Mouse (Mus musculus) forebrain, embryonic 15.5 days (tissue): ENCODE measurements around the gene Sox30. TPM values are rescaled to one million over a fixed set of nuclear protein-coding genes. Genes with fewer than 3 reads are reported as not detected.
A peak's percentile ranks its signal among the peaks of the same experiment; 100 is the strongest.
"Not testable (repeated sequence)": the region's sequence is repeated elsewhere in the genome, so short reads cannot be mapped to it uniquely, and the experiment has no call there.

Experiments used
- ATAC-seq: fragments of 200-750 bp; cut with Nextera tagmentation; replicated peaks from 2 replicates; pipeline ENCODE4 v1.8.0; 2017; ENCODE audit warnings: mild to moderate bottlenecking, moderate TSS enrichment, moderate library complexity
- H3K27ac ChIP-seq: fragments of 300-500 bp; sonication (generic); replicated peaks from 2 replicates; pipeline ENCODE4 v1.5.1; 2015; ENCODE audit warnings: mild to moderate bottlenecking, inconsistent platforms
- H3K27me3 ChIP-seq: fragments of 300-500 bp; sonication (generic); 2 replicates; pipeline ENCODE4 v1.6.1; 2015; ENCODE audit warnings: inconsistent platforms
- H3K36me3 ChIP-seq: fragments of 300-500 bp; sonication (generic); 2 replicates; pipeline ENCODE4 v1.6.1; 2015; ENCODE audit warnings: mild to moderate bottlenecking, inconsistent platforms
- H3K4me1 ChIP-seq: fragments of 300-500 bp; sonication (generic); 2 replicates; pipeline ENCODE4 v1.6.1; 2015; ENCODE audit warnings: inconsistent platforms
- H3K4me2 ChIP-seq: fragments of 300-500 bp; sonication (generic); replicated peaks from 2 replicates; pipeline ENCODE4 v1.6.1; 2015; ENCODE audit warnings: mild to moderate bottlenecking, inconsistent platforms
- H3K4me3 ChIP-seq: fragments of 300-500 bp; sonication (generic); 2 replicates; pipeline ENCODE4 v1.5.1; 2015; ENCODE audit warnings: mild to moderate bottlenecking, inconsistent platforms
- H3K9ac ChIP-seq: fragments of 300-500 bp; sonication (generic); replicated peaks from 2 replicates; pipeline ENCODE4 v1.6.1; 2015; ENCODE audit warnings: mild to moderate bottlenecking, inconsistent platforms
- H3K9me3 ChIP-seq: fragments of 300-500 bp; sonication (generic); 2 replicates; pipeline ENCODE4 v1.6.1; 2016; ENCODE audit warnings: inconsistent platforms
- WGBS: fragments of 180-500 bp; shearing (Covaris S2); methylation state at CpG from one replicate; pipeline ENCODE4 v1.1.7; 2015; ENCODE audit warnings: mixed read lengths; 5-methylcytosine and 5-hydroxymethylcytosine counted together
- polyA plus RNA-seq: library from polyadenylated mRNA; unstranded; fragments of >200 nt; fragmentation: Nextera tagmentation; extraction: Ambion mirVana; gene quantifications from 2 replicates; pipeline ENCODE4 v1.2.1, GENCODE M21; 2015

The Sox30 gene
- polyA plus RNA-seq, 1 experiment from 2014 or later: 0.17 TPM

GRCm38 (mm10) chr11:46044781-46045180 lies 64.7 kb downstream of the Sox30 start:
- H3K4me1 ChIP-seq: no peaks in the 10 kb centered on the region
- H3K27me3 ChIP-seq: no peaks in the 10 kb centered on the region
- ATAC-seq: no peak
- 90% methylated on average over 5 of the region's 5 CpGs for WGBS
- H3K36me3 ChIP-seq: no peaks in the 10 kb centered on the region
- no peak overlapping the region for H3K27ac ChIP-seq
- H3K9ac ChIP-seq: no peak overlapping the region
- no peak overlapping the region for H3K4me3 ChIP-seq
- no peak overlapping the region for H3K4me2 ChIP-seq
- no peaks in the 10 kb centered on the region for H3K9me3 ChIP-seq

- ATAC-seq: no peak
- no peak overlapping the region for H3K9ac ChIP-seq
- H3K27me3 ChIP-seq: no peaks in the 10 kb centered on the region
- no peaks in the 10 kb centered on the region for H3K4me1 ChIP-seq
- no peak overlapping the region for H3K4me3 ChIP-seq
- WGBS: 93% methylated on average over 3 of the region's 3 CpGs
- no peak overlapping the region for H3K4me2 ChIP-seq
- H3K9me3 ChIP-seq: no peaks in the 10 kb centered on the region
- H3K36me3 ChIP-seq: no peaks in the 10 kb centered on the region
- H3K27ac ChIP-seq: no peak overlapping the region
Measured at GRCm38 (mm10) chr11:46047264-46047663, 67.2 kb downstream of the Sox30 start.

DNA sequence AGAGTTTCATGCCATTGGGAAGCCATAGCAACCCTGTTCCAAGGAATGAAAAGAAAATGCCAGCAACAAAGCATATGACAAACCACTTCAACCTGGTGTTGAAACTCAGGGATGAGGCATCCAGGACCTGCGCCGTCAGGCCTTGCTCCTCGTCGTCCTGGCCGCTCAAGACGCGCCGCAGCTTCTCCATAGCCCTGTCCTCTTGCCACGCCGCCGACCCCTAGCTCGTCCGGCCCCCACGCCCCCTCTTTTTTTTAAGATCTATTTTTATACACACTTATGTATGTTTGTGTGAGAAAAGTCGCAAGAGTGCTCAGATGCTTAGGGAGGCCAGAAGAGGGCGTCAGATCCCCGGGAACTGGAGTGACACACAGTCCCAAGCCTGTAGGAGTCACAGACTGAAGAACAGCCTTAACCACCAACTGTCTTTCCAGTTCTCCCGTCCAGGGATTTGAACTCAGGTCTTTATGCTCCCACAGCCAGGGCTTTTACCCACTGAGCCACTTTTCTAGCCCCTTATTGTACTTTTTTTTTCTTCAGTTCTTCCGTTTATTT lies 72.1 kb downstream of the Sox30 start, which contains the start of gene Gm12166:
Gene Gm12166, minus strand, starts transcription at position 217 of the 555 bp plus-strand sequence.
- H3K9me3 ChIP-seq, H3K9ac ChIP-seq, H3K36me3 ChIP-seq, H3K27ac ChIP-seq, H3K4me3 ChIP-seq, H3K27me3 ChIP-seq, H3K4me2 ChIP-seq, ATAC-seq, H3K4me1 ChIP-seq: not testable (repeated sequence)
- WGBS: 28% methylated on average over 19 of the region's 19 CpGs

- WGBS: 90% methylated on average over 3 of the region's 3 CpGs
- not testable (repeated sequence) for H3K27me3 ChIP-seq, H3K4me3 ChIP-seq, ATAC-seq, H3K4me2 ChIP-seq, H3K36me3 ChIP-seq, H3K27ac ChIP-seq, H3K9ac ChIP-seq, H3K9me3 ChIP-seq
- H3K4me1 ChIP-seq: peaks cover 12% of the 10 kb centered on the region
Measured at GRCm38 (mm10) chr11:46053457-46053856, 73.3 kb downstream of the Sox30 start.

GRCm38 (mm10) chr11:46054311-46054710 lies 74.2 kb downstream of the Sox30 start:
- 59% methylated on average over 5 of the region's 5 CpGs for WGBS
- no peak for ATAC-seq
- H3K9ac ChIP-seq: no peak overlapping the region
- no peak overlapping the region for H3K4me3 ChIP-seq
- H3K36me3 ChIP-seq: no peaks in the 10 kb centered on the region
- no peak overlapping the region for H3K4me2 ChIP-seq
- no peaks in the 10 kb centered on the region for H3K27me3 ChIP-seq
- H3K27ac ChIP-seq: no peak overlapping the region
- H3K9me3 ChIP-seq: no peaks in the 10 kb centered on the region
- H3K4me1 ChIP-seq: peaks cover 12% of the 10 kb centered on the region

- no peaks in the 10 kb centered on the region for H3K36me3 ChIP-seq
- peak overlapping the region; percentile 96 for H3K9ac ChIP-seq
- peaks cover 12% of the 10 kb centered on the region for H3K4me1 ChIP-seq
- no peaks in the 10 kb centered on the region for H3K27me3 ChIP-seq
- no peaks in the 10 kb centered on the region for H3K9me3 ChIP-seq
- 29% methylated on average over 13 of the region's 13 CpGs for WGBS
- peak; percentile 46 for ATAC-seq
- peak overlapping the region; percentile 89 for H3K4me3 ChIP-seq
- peak overlapping the region; percentile 85 for H3K27ac ChIP-seq
- H3K4me2 ChIP-seq: peak overlapping the region; percentile 67
Measured at GRCm38 (mm10) chr11:46054911-46055895, 75.1 kb downstream of the Sox30 start.

DNA sequence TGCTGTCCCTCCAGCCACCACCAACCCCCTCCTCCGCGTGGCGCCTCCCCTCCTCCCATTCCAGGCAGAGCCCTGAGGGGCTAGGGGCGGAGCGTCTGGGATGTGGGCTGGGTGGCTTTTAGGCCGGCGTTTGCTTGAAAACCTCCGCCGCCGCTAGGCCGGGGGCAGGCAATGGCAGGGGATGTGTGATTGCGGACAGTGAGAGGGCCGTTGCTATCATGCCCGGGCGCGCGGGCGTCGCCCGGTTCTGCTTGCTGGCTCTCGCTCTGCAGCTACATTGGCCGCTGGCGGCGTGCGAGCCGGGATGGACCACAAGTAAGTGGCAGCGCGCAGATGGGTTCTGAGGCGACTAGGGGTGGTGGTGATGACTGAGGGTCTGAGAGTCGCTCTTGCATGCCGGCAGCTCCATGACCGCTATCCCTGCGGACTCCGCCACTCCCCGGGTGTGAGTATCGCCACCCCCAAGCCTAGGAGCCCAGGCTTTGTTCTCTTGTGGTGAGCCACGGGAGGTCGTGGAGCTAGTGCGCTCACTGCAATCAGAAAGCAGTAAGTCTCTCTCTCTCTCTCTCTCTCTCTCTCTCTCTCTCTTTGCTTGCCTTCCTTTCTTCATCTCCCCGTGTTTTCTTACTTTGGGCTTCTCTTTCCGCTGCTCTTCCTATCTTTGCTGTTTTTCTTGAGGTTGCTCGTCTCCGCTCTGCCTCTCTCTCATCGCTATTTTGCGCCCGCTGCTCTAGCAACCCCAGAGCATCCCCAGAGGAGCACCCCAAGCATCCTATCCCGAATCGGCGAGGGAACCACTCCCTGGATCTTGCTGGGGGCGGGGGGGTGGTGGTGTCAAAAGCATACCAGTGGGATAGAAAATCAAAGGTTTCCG lies 76.0 kb downstream of the Sox30 start, which contains the start of gene Adam19:
Gene Adam19, plus strand, starts transcription at position 97 of the 874 bp plus-strand sequence.
- Histone ChIP-seq H3K4me2 (peak within 1 kb of the TSS; percentile 67), H3K4me3 (peak within 1 kb of the TSS; percentile 89), H3K9ac (peak within 1 kb of the TSS; percentile 96), H3K27ac (peak within 1 kb of the TSS; percentile 85), H3K36me3 (no peaks in the 10 kb centered on the region), H3K9me3 (no peaks in the 10 kb centered on the region), H3K4me1 (peaks cover 12% of the 10 kb centered on the region), H3K27me3 (no peaks in the 10 kb centered on the region)
- ATAC-seq: peak; percentile 90
- under 1% methylated on average over 51 of the region's 51 CpGs for WGBS

- Histone ChIP-seq H3K4me3 (peak overlapping the region; percentile 89), H3K27me3 (no peaks in the 10 kb centered on the region), H3K27ac (peak overlapping the region; percentile 85), H3K4me2 (peak overlapping the region; percentile 67), H3K4me1 (peaks cover 12% of the 10 kb centered on the region), H3K9me3 (no peaks in the 10 kb centered on the region), H3K9ac (peak overlapping the region; percentile 96), H3K36me3 (0 out of 2 replicates have a peak, but pooled peaks cover 6% of the 10 kb centered on the region)
- ATAC-seq: peak; percentile 11; the same call in 1 of the 2 replicates
- 4% methylated on average over 25 of the region's 25 CpGs for WGBS
Measured at GRCm38 (mm10) chr11:46056770-46057411, 76.8 kb downstream of the Sox30 start.

GRCm38 (mm10) chr11:46058011-46058410 lies 77.9 kb downstream of the Sox30 start:
- 66% methylated on average over 9 of the region's 9 CpGs for WGBS
- Histone ChIP-seq H3K4me3 (0 out of 2 replicates have a peak overlapping the region, but pooled peaks have one; percentile 89), H3K27me3 (no peaks in the 10 kb centered on the region), H3K9me3 (no peaks in the 10 kb centered on the region), H3K27ac (no peak overlapping the region), H3K4me1 (peaks cover 12% of the 10 kb centered on the region), H3K4me2 (peak overlapping the region; percentile 67), H3K9ac (no peak overlapping the region), H3K36me3 (0 out of 2 replicates have a peak, but pooled peaks cover 7% of the 10 kb centered on the region)
- ATAC-seq: no peak

- Histone ChIP-seq H3K4me3 (no peak overlapping the region), H3K9me3 (no peaks in the 10 kb centered on the region), H3K4me1 (peaks cover 12% of the 10 kb centered on the region), H3K27me3 (no peaks in the 10 kb centered on the region), H3K9ac (no peak overlapping the region), H3K27ac (no peak overlapping the region), H3K4me2 (no peak overlapping the region), H3K36me3 (0 out of 2 replicates have a peak, but pooled peaks cover 7% of the 10 kb centered on the region)
- ATAC-seq: no peak
- 95% methylated on average over 4 of the region's 4 CpGs for WGBS
Measured at GRCm38 (mm10) chr11:46058916-46059315, 78.8 kb downstream of the Sox30 start.
